Mouse (Mus musculus): ENCODE measurements around the gene Gm21188.
"Not testable (repeated sequence)": the region's sequence is repeated elsewhere in the genome, so short reads cannot be mapped to it uniquely, and the experiment has no call there.

DNA sequence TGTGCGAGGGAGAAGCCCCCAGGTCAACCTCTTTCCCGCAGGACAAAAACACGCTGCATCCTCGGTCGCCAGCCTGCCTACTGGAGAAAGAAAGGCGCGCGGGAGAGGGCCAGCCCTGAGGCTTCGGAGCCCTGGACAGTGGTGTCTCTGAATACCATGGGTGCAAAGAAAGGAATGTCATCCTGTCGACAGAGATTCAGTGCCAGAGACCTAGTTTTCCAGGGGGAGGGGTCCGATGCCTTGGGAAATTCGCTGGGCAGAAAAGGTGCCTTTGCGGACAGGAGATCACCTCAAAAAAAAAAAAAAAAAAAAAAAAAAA lies 44.9 kb upstream of the Gm21188 start:
- TF ChIP-seq CTCF, POLR2A (IDR thresholded peaks at IDR 0.05; ENCODE audit: extremely low read depth, insufficient read depth, low read length): not testable (repeated sequence)

Measured in cortical plate, adult 2 months (tissue).